Mouse (Mus musculus): Measurements from ENCODE around the gene Cyp2ab1. TPM values are rescaled to one million over a fixed set of nuclear protein-coding genes. Genes with fewer than 3 reads are reported as not detected.

The Cyp2ab1 gene
- polyA plus RNA-seq, 1 experiment: not detected

- TF ChIP-seq POLR2A (IDR thresholded peaks at IDR 0.05; ENCODE audit: borderline replicate concordance, extremely low read depth, insufficient read depth, insufficient read length, poor library complexity, severe bottlenecking): no peak
- TF ChIP-seq CTCF (IDR thresholded peaks at IDR 0.05; ENCODE audit: borderline replicate concordance, extremely low read depth, insufficient read depth, insufficient read length): no peak
- no peak for DNase-seq (ENCODE audit: low read depth)
Measured at GRCm38 (mm10) chr16:20265089-20265488, 60.1 kb downstream of the Cyp2ab1 start.

Other genes with a start within 250 kb of the Cyp2ab1 start
- 39.1 and 46.6 TPM in 2 replicates for gene Klhl24, start 227.9 kb downstream of the Cyp2ab1 start, polyA plus RNA-seq (2012; rRNA removed)
- gene Yeats2, start 184.3 kb downstream of the Cyp2ab1 start, polyA plus RNA-seq (2012; rRNA removed): 63.6 and 64.2 TPM in 2 replicates
- gene Map6d1, start 84.0 kb downstream of the Cyp2ab1 start, polyA plus RNA-seq (2012; rRNA removed): 4.5 and 4.6 TPM in 2 replicates
- 53.9 and 54.6 TPM in 2 replicates for gene Parl, start 23.0 kb downstream of the Cyp2ab1 start, polyA plus RNA-seq (2012; rRNA removed)
- gene Abcc5, start 101.0 kb upstream of the Cyp2ab1 start, polyA plus RNA-seq (2012; rRNA removed): 269 and 333 TPM in 2 replicates
- 56.7 and 61.0 TPM in 2 replicates for gene Eif2b5, start 173.4 kb upstream of the Cyp2ab1 start, polyA plus RNA-seq (2012; rRNA removed)
- gene Dvl3, start 191.6 kb upstream of the Cyp2ab1 start, polyA plus RNA-seq (2012; rRNA removed): 63.6 and 109 TPM in 2 replicates
- gene Ap2m1, start 210.1 kb upstream of the Cyp2ab1 start, polyA plus RNA-seq (2012; rRNA removed): 1,266 and 1,281 TPM in 2 replicates
- 67.5 TPM in 2 replicates for gene Abcf3, start 223.2 kb upstream of the Cyp2ab1 start, polyA plus RNA-seq (2012; rRNA removed)